Mouse (Mus musculus): Measurements from ENCODE around the gene Tmem41a.

DNA sequence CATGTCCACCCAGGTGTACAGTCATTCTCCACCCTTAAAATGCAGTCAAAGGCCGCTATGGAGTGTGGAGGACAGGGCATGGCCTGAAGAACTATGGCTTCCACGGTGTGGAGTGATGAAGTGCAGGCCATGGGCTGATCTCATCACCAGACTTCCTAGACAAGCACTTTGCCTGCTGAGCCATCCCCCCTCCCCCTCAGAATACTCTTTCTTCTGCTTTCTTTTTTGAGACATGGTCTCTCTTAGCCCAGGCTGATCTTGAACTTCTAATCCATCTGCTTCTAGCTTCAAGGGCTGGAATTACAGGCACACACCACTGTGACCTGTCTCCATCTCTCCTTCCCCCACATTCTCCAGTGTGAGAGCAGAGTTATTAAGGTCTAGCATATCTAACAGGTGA is 59.8 kb downstream of the Tmem41a start:
- no peak for TF ChIP-seq EP300 (IDR thresholded peaks at IDR 0.05; ENCODE audit: low read depth)
- no peak for TF ChIP-seq CTCF (IDR thresholded peaks at IDR 0.05; ENCODE audit: low read depth)
